Mouse (Mus musculus): Measurements from ENCODE around the gene Nhsl1.

- TF ChIP-seq POLR2A (IDR thresholded peaks at IDR 0.05; ENCODE audit: borderline replicate concordance, low read depth, low read length) (no peak), CTCF (IDR thresholded peaks at IDR 0.05; ENCODE audit: low read depth, low read length) (no peak)
Observed at GRCm38 (mm10) chr10:18350781-18351180, 32.0 kb downstream of the Nhsl1 start.
